Mouse (Mus musculus) spleen, postnatal 36 days (tissue): ENCODE results near the gene Xntrpc.
"Not testable (repeated sequence)": the region's sequence is repeated elsewhere in the genome, so short reads cannot be mapped to it uniquely, and the experiment has no call there.

Experiments used
- DNase-seq, 2 experiments: peaks; one replicate each; pipeline ENCODE4 v3.0.0; 2022; ENCODE audit warnings: low spot score in 2 of 2, mixed read lengths in 1 of 2

Xntrpc gene

DNA sequence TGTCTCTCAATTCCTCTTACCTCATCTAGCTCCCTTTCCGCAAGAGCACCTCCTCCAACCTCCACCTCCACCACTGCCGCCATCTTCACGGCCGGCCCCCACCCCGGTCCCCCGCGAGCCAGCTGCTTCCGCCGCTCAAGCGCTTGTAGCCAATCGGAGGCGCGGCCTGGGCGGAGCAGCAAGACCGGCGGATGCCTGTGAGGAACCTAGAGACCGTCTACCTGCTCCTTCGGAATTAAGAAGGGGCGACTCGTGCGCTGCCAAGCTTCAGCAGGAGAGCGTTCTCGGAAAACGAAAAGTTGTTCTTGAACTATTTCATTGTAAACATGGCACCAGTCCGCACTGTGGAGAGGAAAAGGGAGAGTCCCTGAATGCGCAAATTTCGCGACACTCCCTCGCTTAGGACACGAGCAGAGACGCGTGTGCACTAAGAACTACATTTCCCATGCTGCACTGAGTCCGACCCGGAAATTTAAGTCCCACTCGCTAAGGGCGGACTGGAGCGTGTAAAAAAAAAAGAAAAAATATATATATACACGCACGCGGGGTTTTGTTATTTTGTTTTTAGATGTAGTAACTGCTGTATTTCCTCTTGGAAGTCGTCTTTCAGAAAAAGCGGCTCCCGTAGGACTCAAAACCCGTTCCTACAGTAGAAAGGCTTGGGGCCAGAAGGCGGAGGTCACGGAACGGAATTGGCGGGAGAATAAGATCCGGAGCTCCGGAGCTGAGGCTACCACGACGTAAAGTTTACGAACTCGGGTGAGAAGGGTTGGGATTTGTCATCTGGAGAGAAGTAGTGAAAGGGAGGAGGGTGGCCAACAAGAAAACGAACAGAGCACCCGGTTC lies at the start of gene Xntrpc, which contains the start of the genes Rnf121 and Xndc1:
TSS of gene Xntrpc (plus strand) at position 668 of the 846 bp plus-strand sequence.
TSS of gene Rnf121 (minus strand) at position 424 of the 846 bp plus-strand sequence.
TSS of gene Xndc1 (plus strand) at position 466 of the 846 bp plus-strand sequence.
- DNase-seq: peak; percentile 92 to 93

DNA sequence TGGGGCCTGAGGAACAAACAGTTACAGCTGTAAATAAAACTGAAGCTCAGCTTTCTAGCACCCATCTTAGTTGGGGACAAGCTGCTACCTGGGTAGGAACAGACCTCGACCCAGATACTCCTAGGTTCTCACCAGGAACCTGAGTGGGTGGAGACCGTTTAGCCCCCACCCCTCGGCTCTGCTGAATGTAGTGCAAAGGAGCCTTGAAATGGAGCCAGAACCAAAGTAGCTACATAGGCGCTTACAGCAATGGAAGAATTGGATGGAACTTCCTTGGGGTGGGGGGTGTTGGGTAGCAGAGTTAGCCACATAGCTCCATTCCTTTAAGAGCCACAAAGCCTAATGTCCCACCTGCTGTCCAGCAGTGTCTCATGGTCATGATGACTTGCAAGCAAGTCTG lies 48.6 kb upstream of the Xntrpc start:
- no peak for DNase-seq

DNA sequence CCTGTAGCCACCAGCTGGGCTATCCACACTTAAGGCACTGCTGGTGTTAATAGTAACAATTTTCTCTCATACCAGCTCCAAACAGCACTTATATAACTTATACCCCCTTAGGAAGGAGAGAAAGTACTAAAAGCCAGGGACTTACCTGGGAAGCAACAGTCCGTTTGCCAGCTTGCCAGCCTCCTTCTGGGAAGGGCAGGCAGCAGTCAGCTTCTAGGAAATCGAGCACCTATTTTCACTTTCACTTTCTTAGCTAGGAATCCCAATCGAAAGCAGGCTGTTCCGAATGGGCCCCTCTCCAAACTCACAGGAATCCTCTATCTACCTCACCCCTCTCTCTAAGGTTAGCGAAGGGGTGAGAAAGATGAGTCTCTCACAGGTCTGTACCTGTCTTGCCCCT lies 48.1 kb upstream of the Xntrpc start:
- no peak for DNase-seq

DNA sequence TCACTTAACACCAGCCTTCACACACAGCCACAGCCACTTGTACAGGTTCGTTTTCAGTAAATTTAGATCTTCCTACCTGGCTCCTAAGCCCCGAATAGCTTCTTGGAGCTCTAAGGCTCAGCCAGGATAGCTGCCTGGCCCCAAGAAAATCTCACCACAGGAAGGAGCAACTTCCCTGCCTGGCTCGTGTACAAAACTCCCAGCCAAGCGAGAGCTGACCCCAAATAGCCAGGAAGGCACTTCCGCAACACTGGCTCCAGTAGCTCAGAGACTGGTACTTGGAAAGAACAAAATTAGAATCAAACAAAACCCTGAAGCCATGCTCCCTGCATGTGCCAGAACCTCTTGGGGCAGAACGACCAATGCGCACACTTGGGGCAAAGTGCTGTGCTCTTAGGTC lies 47.5 kb upstream of the Xntrpc start:
- DNase-seq: no peak

DNA sequence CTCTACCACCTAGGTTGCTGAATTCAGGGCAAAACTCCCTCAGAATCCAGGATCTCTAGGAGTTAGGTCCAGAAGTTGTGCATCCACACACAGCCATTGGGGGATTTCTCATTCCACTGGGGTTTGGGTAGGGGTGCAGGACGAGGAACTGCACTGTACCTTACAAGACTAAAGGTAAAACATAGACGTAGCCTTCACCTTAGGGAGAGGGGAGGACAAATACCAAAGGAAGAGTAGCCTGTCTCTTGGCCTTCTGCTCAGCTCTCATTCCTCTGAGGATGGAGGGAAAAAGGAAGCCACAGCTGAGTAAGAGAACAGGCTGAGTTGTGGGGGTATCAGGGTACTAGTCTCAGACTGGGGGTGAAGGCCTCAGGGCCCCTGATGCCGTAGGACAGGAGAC lies 46.9 kb upstream of the Xntrpc start, which contains the start of gene Il18bp:
TSS of gene Il18bp (minus strand) at position 101 of the 400 bp plus-strand sequence.
- no peak for DNase-seq

GRCm38 (mm10) chr7:102019362-102019761 lies 46.2 kb upstream of the Xntrpc start:
- DNase-seq: no peak

DNA sequence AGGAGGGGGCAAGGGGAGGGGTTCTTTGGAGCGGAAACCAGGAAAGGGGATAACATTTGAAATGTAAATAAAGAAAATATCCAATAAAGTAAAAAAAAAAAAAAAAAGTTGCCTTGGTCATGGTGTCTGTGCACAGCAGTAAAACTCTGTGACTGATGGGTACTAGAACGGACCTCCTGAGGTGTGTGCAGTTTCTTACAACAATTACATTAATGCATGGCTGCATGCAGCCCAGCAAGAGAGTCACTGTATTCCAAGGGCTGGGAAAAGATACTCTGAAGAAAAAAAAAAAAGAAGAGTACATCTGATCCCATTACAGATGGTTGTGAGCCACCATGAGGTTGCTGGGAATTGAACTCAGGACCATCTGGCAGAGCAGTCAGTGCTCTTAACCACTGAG lies 44.6 kb upstream of the Xntrpc start:
- not testable (repeated sequence) for DNase-seq

GRCm38 (mm10) chr7:102023821-102024220 lies 41.7 kb upstream of the Xntrpc start:
- DNase-seq: no peak

GRCm38 (mm10) chr7:102025187-102026119 lies 40.1 kb upstream of the Xntrpc start:
- no peak for DNase-seq

DNA sequence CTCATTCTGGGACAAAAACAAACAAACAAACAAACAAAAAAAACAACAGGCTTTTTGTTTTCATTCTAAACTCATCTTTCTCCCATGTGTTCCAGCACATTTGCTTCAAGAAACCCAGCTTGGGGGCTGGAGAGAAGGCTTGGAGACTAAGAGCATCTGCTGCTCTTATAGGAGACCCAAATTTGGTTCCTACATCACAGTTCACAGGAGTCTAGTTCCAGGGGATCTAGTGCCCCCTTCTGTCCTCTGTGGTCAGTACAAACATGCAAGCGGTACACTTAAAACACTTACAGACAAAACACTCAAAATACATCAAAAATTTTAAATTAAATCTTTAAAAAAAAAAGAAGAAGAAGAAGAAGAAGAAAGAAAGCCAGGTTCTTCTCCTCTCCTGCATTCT lies 30.6 kb upstream of the Xntrpc start:
- no peak for DNase-seq

GRCm38 (mm10) chr7:102035534-102035933 lies 30.0 kb upstream of the Xntrpc start:
- DNase-seq: no peak

DNA sequence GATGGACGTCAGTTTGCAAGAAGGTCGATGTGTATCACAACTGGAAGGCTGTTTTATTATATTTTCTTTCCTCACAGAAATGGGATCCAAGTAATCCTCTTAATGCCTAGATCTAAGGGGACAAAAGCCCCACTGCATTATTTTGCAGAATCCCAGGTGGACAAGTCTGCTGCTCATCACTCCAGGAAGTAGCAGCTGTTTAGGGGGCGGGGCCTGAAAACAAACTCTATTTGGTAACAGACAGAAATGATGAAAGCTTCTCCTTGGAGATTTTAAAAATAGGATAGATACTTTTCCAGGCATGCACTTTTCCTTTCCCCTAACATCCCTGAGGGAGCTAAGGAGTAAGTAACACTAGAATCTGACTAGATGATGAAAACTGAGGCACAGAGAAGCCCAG lies 28.2 kb upstream of the Xntrpc start:
- DNase-seq: no peak

GRCm38 (mm10) chr7:102042314-102042713 lies 23.2 kb upstream of the Xntrpc start:
- DNase-seq: no peak

DNA sequence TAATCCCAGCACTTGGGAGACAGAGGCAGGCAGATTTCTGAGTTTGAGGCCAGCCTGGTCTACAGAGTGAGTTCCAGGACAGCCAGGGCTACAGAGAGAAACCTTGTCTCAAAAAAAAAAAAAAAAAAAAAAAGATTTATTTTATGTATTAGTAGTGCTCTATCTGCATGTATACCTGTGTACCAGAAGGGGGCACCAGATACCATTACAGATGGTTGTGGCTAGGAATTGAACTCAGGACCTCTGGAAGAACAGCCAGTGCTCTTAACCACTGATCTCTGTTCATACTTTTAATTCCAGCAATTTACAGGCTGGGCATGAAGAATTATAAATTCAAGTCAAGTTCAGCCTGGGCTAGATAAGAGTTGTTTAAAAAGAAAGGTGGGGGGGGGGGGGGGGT lies 17.0 kb upstream of the Xntrpc start:
- not testable (repeated sequence) for DNase-seq

- DNase-seq: no peak
These were observed 4.2 kb upstream of the Xntrpc start for GRCm38 (mm10) chr7:102061353-102061752.

DNA sequence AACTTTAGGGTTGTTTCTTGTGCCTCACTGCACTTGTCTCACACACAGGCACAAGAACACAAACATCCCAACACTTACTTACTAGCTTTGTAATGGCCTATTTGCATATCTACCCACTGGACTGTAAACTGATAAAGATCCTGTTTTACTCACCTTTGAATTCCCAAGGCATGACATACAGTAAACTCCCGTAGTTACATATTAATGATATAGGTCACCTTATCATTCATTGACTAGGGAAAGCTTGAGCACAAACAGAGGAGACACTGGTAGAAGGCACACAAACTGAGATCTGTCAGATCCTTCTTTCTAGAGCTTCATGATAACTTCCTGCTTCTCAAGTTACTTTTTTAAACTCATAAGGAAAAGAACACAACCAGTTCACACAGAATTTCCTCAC lies 3.3 kb upstream of the Xntrpc start:
- DNase-seq: no peak

GRCm38 (mm10) chr7:102063891-102064290 lies 1.6 kb upstream of the Xntrpc start:
- DNase-seq: no peak

DNA sequence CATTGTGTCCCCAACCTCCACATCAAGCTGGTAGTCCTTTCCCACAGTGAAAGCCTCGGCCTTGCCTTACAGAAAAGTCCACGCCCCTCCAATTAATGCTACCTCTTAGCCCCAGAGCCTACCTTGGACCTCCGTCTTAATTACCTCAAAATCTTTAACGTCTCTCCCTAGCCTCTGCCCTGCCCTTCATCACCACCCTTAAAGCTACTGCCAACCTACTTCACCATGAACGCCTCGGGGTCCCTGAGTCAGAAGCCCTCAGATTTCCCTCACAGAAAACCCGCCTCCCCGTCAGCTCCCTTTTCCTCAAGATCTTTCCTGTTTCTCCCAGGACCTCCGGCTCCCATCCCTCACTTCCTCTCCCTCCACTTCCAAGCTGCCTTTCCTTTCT lies 863 bp upstream of the Xntrpc start:
- no peak for DNase-seq

DNA sequence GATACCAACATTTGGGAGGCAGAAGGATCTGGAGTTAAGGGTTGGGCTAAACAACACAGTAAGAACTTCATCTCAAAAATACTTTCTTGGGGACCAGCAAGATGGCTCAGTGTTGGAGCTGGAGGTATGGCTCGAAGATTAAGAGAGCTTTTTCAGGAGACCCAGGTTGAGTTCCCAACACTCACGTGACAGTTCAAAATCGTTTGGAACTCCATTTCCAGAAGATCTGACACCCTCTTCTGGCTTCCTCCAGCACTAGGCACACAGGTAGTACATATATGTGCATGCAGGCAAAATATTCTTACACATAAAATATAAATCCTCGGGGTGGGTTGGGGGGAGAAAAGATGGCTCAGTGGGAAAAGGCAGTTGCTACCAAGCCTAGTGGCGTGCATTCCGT lies 850 bp downstream of the Xntrpc start:
- no peak for DNase-seq

DNA sequence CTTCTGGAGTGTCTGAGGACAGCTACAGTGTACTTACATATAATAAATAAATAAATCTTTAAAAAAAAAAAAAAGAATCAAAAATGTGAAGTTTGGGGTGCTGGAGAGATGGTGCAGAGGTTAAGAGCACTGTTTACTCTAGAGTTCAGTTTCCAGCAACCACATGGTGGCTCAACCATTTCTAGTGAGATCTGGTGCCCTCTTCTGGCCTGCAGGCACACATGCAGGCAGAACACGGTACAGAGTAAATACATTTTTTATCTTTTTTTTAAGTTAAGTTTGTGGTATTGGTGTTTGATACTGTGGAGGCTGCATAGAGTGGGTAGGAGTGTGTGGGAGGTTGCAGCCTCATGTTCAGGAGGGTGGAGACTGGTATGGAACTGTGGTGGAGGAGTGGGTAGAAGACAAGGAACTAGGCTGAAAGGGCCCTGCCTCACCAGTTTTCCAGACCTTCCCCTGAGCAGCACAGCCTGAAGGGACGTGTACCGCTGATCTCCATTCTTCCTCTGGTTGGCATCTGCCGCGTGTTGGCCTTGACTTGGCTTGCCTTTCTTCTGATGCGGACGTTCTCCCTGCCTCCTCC lies 11.3 kb downstream of the Xntrpc start:
- DNase-seq: no peak

DNA sequence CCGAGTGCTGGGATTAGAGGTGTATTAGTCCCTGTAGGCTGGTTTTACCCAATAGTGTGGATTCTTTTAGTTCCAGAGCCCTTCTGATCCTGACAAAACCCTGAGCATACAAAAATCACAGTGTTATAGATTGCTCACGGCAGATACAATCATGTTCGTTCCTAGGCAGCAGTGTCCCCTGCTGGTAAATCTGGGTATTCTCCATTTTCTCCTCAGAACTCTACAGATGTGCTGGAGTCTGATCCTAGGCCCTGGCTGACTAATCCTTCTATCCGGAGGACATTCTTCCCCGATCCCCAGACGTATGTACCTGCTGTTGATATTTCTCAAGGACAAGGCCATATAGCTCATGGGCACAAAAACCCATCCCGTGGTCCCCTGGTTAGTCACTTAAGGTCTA lies 13.0 kb downstream of the Xntrpc start:
- DNase-seq: no peak

DNA sequence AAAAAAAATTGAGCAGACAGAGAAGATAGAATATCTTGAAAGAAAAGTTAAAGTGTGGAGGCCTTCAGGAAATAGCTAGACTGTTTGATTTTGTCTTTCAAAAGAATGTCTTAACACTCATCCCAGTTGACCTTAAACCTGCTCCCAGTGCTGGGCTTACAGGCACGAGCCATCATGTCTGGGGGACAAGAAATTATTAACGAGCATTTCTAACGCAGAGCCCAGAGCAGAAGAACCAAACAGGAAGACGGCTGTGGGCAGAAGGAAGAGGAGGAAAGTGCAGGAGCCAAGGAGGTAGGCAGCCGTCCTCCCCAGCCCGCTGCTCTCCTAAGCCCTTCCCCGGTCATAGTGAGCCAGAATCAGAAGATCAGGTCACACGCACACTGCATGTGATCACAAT lies 14.8 kb downstream of the Xntrpc start:
- DNase-seq: no peak
